Mouse (Mus musculus) cerebellum, adult 9-10 months (tissue): ENCODE measurements around the gene Zfp36l2.
"Not testable (repeated sequence)": the region's sequence is repeated elsewhere in the genome, so short reads cannot be mapped to it uniquely, and the experiment has no call there.

Source experiments
- DNase-seq: peaks from one replicate; pipeline ENCODE4 v3.0.0; 2022

The Zfp36l2 gene

DNA sequence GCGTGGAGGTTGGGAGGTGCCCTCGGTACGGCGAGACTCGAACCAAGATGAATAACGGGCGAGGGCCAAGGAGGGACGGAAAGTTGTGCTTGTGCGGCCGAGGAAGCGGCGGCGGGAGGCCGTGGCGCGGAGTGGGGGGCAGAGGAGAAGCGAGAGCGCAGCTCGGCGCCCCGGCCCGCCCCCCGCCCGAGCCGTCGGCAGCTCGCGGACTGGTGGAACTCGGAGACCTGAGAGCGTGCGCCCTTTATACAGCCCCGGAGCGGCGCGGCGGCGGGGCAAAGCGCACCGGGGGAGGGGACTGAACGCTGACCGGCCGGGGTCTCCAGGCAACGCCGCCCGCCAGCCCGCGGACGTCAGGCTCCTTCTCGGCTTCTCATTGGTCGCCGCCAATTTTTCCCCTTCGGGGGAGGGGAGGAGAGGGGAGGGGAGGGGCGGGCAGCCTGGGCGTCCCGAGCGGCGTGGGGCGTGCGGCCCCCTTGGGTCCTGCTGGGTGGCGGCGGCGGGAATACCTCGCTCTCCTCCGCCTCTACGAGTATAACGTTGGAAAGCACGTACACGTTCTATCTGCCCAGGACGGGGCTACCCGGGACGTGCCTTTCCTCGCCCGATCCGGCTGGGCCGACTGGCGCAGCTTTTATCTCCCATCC is at the start of gene Zfp36l2:
Gene Zfp36l2 (minus strand): TSS at position 221 of the 647 bp plus-strand sequence.
- DNase-seq, result peak; percentile 49

DNA sequence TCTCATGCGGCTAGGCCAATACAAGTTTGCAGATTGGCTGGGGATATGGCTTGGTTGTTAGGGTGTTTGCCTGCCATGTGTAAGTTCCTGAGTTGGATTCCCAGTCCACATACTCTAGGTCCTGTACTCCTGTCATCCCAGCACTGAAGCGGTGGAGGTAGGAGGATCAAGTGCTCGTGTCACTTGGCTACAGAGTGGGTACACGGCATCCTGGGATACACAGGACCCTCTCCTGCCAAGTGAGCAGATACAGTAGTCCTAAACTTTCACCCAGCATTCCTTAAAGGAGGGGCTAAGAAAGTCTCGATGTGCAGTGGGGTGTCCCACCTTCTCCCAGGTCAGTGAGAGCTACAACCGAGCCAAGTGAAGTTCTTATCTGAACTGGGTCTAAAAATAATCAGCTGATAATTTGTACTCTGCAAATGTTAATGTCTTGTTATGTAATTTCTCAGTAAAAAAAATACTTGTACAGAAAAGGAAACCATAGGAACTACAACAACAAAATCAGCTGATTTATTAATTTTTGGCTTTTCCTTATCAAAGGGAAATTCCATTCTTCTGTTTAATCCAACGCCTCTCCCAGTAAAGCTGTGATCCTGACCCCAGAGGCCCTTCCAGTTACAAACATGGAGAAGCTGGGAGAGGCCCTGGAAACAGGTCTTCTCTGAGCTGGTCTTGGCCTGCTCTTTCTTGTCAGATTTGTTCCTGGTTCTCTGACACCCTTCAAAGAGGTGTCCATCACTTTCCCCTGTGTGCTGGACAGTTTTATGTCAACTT is 49.2 kb upstream of the Zfp36l2 start:
- no peak for DNase-seq

DNA sequence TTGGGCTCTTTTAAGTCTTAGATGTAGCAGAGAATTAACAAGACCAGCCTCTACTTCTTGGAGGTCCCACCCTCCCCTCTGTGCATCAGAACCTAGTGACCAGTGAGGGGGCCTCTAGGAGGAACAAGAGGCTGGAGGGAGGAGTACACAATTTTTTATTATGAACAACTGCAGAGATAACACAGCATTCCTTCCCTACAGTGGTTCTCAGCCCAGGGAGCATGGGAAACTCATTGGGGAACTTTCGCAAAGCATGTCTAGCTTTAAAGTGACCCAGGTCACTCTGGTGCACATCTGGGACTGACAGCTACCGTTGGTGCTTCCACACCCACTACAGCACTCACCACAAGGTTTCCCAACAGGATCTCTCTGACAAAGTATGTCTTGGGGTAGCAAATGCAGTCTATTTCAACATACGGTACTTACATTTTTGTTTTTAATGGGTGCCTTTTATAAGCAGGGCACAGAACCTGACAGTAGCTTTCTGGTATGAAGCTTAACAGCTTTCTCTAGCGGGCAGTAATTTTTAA is 47.7 kb upstream of the Zfp36l2 start:
- no peak for DNase-seq

DNA sequence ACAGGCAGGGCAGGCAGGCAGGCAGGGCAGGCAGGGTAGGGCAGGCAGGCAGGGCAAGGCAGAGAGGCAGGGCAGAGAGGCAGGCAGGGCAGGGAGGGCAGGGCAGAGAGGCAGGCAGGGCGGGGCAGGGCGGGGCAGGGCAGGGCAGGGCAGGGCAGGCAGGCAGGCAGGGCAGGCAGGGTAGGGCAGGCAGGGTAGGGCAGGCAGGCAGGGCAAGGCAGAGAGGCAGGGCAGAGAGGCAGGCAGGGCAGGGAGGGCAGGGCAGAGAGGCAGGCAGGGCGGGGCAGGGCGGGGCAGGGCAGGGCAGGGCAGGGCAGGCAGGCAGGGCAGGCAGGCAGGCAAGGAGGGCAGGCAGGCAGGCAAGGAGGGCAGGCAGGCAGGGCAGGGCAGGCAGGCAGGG is 47.0 kb upstream of the Zfp36l2 start:
- DNase-seq, result not testable (repeated sequence)

DNA sequence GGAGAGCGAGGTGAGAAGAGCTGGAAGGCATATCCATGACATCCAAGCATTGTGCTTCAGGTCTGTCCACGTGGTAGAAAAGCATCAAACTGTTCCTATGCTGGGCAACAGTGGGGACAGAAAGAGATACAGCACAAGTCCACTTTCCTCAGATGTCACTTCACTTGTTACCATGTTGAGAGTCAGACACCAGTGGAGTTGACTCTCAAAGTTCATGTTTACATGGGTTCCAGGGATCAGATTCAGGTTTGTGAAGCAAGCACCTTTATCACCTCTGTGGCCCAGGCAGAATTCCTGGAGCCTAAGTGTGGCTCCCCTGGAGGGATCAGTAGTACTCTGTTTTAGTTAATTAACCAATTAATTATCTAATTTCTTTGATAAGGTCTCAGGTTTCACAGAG is 46.0 kb upstream of the Zfp36l2 start:
- DNase-seq, result no peak

DNA sequence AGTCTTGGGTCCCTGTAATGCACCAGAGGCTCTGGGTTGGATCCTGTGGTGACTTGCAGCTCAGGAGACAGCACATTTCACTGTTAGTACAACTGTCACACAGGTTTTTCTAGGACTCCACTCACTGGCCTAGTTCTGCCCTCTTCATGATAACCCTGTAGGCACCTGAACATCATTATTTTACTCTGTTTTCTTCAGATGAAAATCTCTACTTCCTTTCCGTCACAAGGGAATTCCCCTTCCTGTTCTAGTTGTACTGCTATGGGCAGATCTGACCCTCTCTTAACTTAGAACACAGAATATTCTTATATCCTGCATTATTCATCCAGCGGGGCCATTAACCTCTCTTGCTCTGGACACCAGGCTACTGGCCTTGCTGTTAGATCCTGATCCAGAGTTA is 43.6 kb upstream of the Zfp36l2 start:
- no peak for DNase-seq

DNA sequence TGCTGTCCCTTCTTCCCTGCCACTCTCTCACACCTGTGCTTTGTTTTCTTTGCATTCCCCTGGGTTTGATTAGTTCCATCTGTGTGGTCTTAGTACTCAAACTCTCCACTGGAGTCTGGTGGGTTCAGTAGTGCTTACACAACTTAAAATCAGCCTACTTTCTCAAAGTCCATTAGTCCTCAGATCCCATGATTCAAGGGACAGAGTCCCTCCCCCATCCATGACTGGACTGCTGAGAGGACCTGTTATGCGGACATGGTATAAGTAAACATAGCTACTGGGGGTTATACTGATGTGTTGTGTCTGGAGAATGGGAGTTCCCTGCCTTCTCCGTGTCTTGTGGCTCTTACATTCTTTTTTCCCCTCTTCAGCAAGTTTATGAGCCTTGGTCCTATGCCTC is 40.5 kb upstream of the Zfp36l2 start:
- no peak for DNase-seq

DNA sequence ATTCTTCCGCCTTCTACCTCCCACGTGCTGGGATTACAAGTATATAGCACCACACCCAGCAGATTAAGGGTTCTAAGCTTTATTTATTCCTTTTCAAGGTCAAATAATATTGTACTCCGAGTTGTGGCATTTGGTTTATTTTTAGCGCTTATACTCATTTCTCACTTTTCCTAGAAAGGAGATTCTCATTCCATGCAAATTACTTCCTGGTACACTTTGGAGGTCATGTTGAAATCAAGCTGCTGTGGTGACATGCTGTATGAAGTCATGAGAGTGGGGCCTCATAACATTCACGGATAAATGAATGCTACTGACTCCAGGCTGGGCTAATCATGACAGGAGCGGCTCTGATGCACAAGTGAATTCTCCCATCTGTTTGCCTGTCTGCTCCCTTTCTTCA is 38.9 kb upstream of the Zfp36l2 start:
- DNase-seq, result no peak

DNA sequence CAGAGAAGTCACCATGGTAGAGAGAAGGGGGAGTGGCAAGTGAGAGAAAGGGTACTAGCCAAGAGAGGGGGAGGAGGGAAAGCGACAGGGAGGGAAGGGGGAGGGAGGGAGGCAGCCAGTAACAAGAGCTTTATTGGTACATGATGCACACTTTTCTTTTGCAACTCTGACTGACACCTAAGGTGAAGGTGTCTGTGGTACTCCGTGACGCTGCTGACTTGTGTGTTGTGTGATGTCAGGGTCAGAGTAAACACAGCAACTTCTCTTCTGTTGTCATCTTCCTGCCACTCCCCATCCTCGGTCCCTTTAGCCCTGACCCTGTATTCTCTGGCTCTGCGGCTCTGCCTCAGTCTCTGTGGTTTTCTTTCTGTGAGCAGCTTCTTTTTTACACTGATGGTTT is 38.5 kb upstream of the Zfp36l2 start:
- no peak for DNase-seq

DNA sequence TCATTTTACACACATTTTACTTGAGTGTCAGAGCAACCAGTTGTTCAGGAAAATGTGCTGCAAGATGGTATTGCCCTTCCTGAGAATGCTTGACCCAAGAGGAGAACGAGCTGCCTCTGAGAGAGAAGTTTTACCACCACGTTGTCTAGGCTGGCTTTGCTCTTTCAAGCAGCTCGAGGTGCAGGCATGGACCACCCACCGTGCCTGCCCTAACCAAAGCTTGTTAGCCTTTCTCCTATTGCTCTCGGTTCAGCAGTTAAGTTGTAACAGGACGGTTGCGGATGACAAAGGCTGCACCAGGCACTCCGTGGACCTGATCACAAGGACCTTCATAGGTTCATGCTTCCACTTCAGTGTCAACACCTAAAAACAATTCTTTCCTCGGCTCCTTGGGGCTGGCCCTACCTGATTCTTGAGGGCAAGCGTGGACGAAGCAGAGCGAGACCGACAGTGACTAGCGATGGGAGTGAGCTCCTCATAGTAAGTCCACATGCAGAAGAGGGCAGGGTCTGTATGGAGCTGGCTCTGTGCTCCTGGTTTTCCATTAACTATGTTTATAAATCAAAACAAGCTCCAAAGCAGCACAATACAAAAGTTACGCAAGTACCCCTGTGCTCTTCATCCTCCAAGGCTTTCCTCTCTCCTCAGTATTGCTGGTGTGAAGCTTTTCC is 36.6 kb upstream of the Zfp36l2 start:
- DNase-seq, result no peak

DNA sequence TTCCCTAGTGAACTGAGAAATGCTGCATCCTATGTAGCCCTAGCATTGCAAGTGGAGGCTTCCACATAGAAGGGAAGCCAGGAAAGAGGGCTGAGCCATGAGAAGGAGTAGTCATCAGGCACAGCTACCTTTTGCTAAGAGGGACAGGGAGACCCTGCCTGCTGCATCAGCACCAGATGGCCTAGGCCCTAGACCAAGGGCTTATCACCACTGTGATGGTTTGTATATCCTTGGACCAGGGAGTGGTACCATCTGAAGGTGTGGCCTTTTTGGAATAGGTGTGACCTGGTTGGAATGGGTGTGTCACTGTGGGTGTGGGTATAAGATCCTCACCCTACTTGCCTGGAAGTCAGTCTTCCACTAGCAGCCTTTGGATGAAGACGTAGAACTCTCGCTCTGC is 31.1 kb upstream of the Zfp36l2 start:
- DNase-seq, result not testable (repeated sequence)

DNA sequence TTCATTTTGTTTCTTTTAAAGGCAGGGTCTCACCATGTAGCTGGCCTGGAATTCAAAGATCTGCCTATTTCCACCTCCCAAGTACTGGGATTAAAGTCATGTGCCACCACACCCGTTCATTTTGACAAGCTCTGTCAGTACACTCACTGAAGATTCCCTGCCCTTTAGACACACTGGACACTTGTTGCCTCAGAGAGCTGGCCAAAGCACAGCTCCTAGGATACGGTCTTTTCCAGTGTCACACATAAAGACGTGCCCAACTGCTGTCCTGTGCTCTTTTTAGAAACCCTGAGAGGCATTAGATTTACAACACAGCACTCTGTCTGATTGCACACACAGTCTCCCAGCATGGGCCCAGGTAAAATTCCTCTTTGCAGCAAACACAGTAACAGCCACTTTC is 29.9 kb upstream of the Zfp36l2 start:
- no peak for DNase-seq

DNA sequence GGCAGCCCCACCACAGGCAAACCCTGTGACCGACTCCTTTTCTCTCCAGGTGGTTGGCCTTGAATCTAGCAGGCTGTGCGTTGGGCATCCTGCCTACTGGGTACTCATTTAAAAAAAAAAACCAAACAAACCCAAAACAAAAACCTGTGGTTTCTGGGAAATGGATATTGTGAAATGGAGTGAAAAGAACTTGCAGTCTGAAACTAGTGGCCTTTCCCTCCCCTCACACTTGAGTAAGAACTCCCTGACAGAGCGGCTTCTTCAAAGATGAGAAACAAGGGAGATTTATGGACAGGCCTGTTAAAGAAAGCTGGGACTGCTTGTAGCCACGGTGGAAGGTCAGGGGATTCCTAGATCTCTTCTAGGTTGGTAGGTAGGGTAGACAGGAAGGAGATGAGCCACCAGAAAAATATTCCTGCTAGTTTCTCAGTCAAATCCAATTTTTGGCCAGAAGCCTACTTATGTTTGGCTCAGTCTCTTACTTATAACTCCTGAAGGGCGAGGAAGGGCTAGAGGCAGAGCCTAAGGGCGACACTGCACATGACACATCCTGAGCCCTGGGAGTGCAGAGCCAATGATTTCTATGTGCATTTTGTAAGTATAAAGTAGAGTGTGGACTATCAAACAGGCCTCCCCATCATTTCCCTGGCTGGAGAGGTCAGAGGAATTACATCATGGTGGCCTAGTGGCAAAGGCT is 27.7 kb upstream of the Zfp36l2 start:
- no peak for DNase-seq

DNA sequence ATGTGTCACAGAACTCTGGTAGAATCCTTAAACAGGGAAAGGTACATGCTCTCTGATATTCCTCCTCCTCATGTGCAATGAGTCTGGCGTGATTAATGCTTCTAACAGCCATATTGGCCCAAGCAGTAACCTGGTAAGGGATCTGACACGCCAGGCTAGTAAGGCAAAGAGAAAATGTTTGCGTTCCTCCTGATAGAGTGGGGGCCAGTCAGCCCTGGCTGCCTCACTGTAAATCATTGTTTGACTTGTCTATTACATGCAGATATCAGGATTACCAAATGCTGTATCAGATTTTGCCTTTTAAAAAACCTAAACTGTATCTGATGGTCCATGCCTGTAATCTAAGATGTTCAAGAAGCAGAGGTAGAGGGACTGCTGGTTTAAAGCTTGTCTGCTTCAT is 25.7 kb upstream of the Zfp36l2 start:
- no peak for DNase-seq

DNA sequence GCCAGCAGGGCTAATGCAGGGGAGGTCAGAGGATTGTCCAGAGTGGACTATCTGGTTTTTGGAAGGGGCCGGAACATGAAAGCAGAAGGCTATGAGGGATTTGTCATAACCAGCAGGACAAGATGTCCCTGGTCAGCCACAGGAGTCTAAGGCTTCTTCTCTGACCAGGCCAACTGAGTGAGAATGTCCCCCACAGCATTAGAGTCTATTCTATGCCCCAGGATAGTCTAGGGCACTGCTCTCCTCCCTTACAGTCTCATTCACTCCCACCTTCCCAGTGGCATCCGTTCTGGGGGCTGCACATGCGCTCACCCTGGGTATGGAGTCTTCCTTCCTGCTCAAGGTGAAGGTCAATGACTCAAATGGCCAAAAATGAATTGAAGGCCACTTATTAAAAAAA is 19.9 kb upstream of the Zfp36l2 start:
- no peak for DNase-seq

DNA sequence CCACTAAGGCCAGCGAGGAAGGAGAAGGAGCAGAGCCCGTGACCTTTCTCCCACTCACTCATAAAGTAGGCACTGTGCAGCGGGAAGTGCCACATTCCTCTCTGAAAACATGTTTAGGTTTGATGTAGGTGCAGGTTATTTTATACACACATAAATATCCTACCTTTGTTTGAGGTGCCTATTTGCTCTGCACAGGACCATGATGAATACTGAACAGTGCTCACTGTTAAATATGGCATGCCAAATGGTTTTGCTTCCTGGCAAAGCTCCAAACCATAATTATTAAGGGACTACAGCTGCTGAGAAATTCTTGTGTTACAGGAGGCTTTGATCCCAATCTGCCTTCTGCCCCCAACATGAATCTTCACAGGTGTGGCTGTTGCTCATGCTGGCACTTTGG is 18.5 kb upstream of the Zfp36l2 start:
- no peak for DNase-seq

DNA sequence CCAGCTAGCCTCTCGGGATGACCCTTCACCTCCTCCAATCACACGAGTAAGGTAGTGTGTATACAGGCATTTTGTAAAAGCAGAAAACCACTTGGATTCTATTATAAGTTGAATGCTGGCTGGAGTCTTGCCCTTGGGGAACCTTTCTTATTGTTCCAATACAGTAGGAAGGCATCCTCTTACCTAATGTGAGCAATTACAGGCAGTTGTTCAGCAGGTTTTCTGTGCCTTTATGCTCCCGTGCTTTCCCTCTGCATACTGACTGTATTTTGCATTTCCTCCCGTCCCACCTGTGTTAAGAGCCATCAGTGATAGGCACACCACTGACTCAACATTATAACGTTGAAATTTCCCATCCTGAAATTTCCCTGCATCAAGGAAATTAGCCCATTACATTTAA is 17.2 kb upstream of the Zfp36l2 start:
- no peak for DNase-seq

DNA sequence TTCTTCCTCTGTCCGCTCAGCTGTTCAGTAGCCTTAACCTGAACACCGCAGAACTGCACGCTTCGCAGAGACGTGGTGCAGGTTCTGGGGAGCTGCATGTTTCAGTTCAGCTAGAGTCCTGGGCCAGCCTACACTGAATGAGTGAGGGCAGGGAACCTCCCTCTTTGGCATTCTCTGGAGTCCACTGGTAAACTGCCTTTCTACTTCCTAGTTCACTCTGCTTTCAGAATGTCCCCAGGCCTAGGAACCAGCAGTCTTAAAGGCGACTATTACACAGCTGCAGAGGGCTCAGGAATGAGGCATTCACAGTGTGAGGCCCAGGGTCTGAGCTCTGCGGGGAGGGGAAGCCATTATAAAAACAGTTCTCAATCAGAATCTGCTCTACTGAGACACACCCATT is 15.6 kb upstream of the Zfp36l2 start:
- no peak for DNase-seq

DNA sequence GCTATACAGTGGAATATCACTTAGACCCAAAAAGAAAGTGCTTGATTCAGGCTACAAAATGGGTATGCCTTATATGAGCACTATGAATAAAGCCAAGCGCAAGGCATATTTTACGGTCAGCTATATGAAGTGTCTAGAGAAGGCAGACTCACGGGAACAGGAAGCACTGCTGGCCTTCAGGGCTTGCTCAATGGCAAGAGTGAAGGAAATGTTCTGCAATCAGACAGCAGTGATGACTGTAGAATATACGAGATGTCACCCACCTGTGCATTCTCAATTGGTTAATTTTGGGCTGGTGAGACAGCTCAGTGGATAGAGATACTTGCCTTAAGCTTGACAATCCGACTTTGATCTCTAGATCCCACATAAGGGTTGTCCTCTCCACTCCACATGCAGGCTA is 13.4 kb upstream of the Zfp36l2 start:
- DNase-seq, result no peak

DNA sequence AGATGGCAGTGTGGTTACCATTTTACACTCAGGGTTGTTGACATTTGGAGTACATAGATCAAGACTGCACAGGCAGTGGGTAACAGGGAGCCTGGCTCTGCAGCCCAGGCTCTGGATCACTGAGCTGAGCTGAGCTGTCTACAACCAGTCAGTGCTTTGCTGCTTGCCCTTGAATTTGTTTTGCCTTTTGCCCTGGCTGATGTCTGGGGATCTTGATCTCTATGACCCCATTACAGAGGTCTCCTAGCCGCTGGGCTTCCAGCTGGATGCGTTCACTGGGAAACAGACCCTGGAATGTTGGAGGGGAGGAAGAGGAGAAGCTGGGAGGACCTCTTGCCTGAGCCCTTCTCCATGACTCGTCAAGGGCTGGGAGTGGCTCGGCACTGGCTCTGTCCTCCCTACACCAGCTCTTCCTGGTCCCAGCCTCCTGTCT is 10.2 kb upstream of the Zfp36l2 start:
- DNase-seq, result no peak

DNA sequence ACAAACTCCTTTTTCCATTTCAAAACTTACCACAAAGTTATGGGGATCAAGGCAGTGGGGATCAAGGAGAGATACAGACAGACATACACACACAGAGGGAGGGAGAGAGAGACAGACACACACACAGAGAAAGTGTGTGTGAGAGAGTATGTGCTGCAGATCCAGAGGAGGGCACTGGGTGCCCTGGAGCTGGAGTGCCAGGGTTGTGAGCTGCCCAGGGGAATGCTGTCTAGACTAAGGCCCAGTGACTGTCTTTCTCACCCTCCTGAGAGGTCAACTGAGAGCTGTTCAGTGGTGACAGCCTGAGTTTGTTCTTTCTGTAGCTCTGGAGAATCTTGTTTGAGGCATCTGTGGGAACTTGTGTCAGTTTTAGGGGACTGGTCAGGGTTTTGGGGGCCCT is 8.6 kb upstream of the Zfp36l2 start:
- DNase-seq, result no peak

DNA sequence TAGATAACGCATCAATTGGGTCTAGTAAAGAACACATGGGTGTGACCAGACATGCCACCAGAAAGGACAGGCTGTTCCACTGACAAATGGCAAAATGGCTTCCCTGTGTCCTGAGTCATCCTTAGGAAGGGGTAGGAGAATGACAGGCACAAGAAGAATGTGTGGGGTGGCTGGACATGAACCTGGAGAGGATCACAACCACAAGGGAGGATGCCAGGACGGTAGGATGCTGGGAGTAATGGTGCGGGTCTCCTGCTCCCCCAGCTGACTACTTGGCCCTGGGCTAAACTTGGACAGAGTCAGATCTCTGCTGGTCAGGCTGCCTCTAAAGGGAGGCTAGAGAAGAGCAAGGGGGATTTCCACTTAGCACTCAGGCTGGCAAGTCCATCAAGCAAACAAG is 8.1 kb upstream of the Zfp36l2 start:
- DNase-seq, result no peak

DNA sequence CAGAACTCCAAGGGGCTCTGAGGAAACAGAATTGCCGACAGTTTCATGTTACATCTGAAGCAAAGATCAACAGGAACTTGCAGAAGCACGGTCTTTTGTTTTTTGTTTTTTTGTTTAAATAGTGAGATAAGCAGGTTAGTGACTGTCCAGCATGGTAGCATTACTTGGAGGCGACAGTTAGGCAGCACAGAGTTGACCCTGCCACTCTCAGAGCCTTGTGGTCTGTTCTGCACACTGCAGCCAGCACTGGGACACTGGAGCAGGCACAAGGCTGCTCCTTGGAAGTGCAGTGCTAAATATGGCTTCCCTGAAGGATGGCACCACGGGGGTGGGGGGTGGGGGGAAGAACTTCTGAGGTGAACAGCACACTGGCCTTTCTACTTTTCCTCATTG is 7.3 kb upstream of the Zfp36l2 start:
- no peak for DNase-seq
